Mouse (Mus musculus) ES-E14 (cell line): ENCODE measurements around the gene Slc35d1. TPM values are rescaled to one million over a fixed set of nuclear protein-coding genes. Genes with fewer than 3 reads are reported as not detected.

Experiments used
- DNase-seq: peaks from one replicate; pipeline ENCODE4 v3.0.0-alpha.2; 2013; ENCODE audit warnings: low read depth, low spot score
- H3K27ac ChIP-seq: 2 replicates; pipeline ENCODE4 v1.5.1; 2012; ENCODE audit warnings: low read depth, mild to moderate bottlenecking, low read length, moderate library complexity, mixed read lengths; ENCODE audit not compliant: poor library complexity, insufficient read depth, severe bottlenecking
- H3K36me3 ChIP-seq: 2 replicates; pipeline ENCODE4 v1.6.1; 2012; ENCODE audit warnings: mild to moderate bottlenecking, low read length, moderate library complexity, mixed read lengths; ENCODE audit not compliant: control insufficient read depth, poor library complexity, insufficient read depth, severe bottlenecking
- H3K4me1 ChIP-seq, 2 experiments: fragments of 150-350 bp in 1 of 2; sonication (generic) in 1 of 2; 2 replicates each; pipeline ENCODE4 v1.6.1; 2012; ENCODE audit warnings: low read length in 2 of 2, mild to moderate bottlenecking in 1 of 2, mixed read lengths in 1 of 2; ENCODE audit not compliant: control insufficient read depth in 2 of 2, insufficient read depth in 2 of 2, poor library complexity in 1 of 2
- H3K4me3 ChIP-seq, 2 experiments: fragments of 150-350 bp in 1 of 2; sonication (generic) in 1 of 2; 2 replicates each; pipeline ENCODE4 v1.5.1; 2012; ENCODE audit warnings: low read length in 2 of 2, low read depth in 1 of 2, mild to moderate bottlenecking in 1 of 2, mixed read lengths in 1 of 2; ENCODE audit not compliant: insufficient read depth in 1 of 2, poor library complexity in 1 of 2, severe bottlenecking in 1 of 2
- H3K9ac ChIP-seq: 2 replicates; pipeline ENCODE4 v1.6.1; 2012; ENCODE audit warnings: low read depth, mild to moderate bottlenecking, low read length, mixed read lengths; ENCODE audit not compliant: poor library complexity, insufficient read depth, severe bottlenecking
- H3K9me3 ChIP-seq: fragments of 150-350 bp; sonication (generic); 2 replicates; pipeline ENCODE4 v1.6.1; 2012; ENCODE audit warnings: low read depth, mild to moderate bottlenecking, low read length; ENCODE audit not compliant: control insufficient read depth, insufficient read depth
- CHD2 ChIP-seq: IDR thresholded peaks from 2 replicates; pipeline ENCODE4 v1.6.1; 2014; ENCODE audit warnings: mild to moderate bottlenecking, low read depth, low read length, inconsistent platforms
- HCFC1 ChIP-seq: IDR thresholded peaks from 2 replicates; pipeline ENCODE4 v1.6.1; 2012; ENCODE audit warnings: low read length, inconsistent platforms, borderline replicate concordance; ENCODE audit not compliant: insufficient read depth
- MAFK ChIP-seq: IDR thresholded peaks from 2 replicates; pipeline ENCODE4 v1.6.1; 2014; ENCODE audit warnings: mild to moderate bottlenecking, low read depth, low read length, inconsistent platforms; ENCODE audit not compliant: insufficient read depth
- ZC3H11A ChIP-seq: IDR thresholded peaks from 2 replicates; pipeline ENCODE4 v1.6.1; 2012; ENCODE audit warnings: low read depth, mild to moderate bottlenecking, inconsistent platforms, low read length, borderline replicate concordance
- ZNF384 ChIP-seq: IDR thresholded peaks from 2 replicates; pipeline ENCODE4 v1.6.1; 2012; ENCODE audit warnings: low read depth, low read length, inconsistent platforms
- in situ Hi-C, 2 experiments: fragments of 600-800 bp; cut with MboI; formaldehyde crosslinking; loops; one replicate each; pipeline ENCODE4 v1.15.1; 2025; ENCODE audit warnings: low sequenced_read_pairs in 2 of 2, inconsistent platforms in 1 of 2; ENCODE audit not compliant: unreplicated experiment in 2 of 2
- total RNA-seq: library from RNA; depleted of rRNA; stranded (reverse); fragments of 300-350 nt; gene quantifications from 2 replicates; pipeline ENCODE4 v1.2.3, GENCODE M21; 2012; rRNA removed

Slc35d1 gene
- 13.0 TPM in 2 replicates for total RNA-seq

- no peaks in the 10 kb centered on the region for H3K9me3 ChIP-seq
- TF ChIP-seq HCFC1 (no peak), ZNF384 (no peak), MAFK (no peak), ZC3H11A (no peak), CHD2 (no peak)
- H3K36me3 ChIP-seq, result no peaks in the 10 kb centered on the region
- in situ Hi-C loops, result no loop called here
- H3K4me3 ChIP-seq, result peak within 1 kb of the TSS; percentile 88 to 91
- H3K4me1 ChIP-seq, result peaks cover 2 to 3% of the 10 kb centered on the region in 2 experiments; a peak in 1 of 4 replicates
- peak within 1 kb of the TSS; percentile 89 for H3K9ac ChIP-seq
- H3K27ac ChIP-seq, result peak within 1 kb of the TSS; percentile 34; the same call in 1 of the 2 replicates
- DNase-seq, result no peak
Observed at GRCm38 (mm10) chr4:103214925-103215820, at the start of gene Slc35d1. Slc35d1 (minus strand) TSS chr4:103215164.

DNA sequence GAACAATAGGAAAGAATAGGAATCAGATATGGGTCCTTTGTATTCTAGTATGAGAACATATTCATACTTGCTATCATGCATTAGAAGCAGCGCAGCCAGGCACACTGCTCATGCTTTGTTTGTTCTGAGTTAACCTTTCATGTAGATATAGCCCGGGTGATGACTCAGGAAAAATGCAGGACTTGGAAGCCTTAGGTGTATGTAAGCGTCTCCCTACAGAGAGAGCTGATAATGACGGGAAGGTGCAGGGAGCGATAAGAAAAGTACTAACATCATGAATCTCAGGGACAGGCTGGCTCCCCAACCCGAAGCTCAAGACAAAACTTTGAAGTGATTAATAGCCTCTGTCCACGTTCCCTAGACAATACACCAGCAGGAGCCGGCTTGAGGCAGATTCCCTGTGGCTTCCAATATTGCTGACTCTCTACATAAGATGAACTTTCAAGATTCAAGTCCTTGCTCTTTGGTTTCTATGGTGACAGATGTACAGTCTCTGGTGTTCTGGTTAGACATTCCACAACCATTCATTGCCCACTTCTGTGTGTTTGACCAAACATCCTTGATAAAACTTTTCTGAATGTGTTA lies 48.9 kb upstream of the Slc35d1 start:
- in situ Hi-C loops, result no loop called here
- no peaks in the 10 kb centered on the region for H3K4me1 ChIP-seq
- H3K9me3 ChIP-seq, result no peaks in the 10 kb centered on the region
- no peak overlapping the region for H3K27ac ChIP-seq
- H3K9ac ChIP-seq, result no peak overlapping the region
- no peaks in the 10 kb centered on the region for H3K36me3 ChIP-seq
- H3K4me3 ChIP-seq, result no peak overlapping the region
- TF ChIP-seq ZC3H11A (no peak), ZNF384 (no peak), CHD2 (no peak), HCFC1 (no peak), MAFK (no peak)
- no peak for DNase-seq

DNA sequence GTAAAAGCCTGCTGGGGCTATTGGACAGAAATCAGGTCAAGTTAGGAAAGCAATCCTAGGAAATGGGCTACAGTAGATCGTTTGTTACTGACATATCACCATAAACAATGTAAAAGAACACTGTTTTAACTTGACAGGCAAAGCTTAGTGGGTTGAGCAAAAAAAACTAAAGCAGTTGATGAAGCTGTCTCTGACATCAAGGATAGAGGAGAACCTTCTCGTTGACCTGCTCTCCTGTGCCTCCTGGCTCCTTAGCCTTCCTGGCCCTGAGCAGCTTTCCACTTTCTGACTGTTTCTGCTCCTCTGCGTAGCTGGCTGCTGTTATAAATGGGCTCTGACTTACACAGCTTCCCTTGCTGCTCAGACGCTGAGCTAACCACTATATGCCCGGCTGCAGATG lies 48.4 kb upstream of the Slc35d1 start:
- in situ Hi-C loops, result no loop called here
- H3K27ac ChIP-seq, result no peak overlapping the region

DNA sequence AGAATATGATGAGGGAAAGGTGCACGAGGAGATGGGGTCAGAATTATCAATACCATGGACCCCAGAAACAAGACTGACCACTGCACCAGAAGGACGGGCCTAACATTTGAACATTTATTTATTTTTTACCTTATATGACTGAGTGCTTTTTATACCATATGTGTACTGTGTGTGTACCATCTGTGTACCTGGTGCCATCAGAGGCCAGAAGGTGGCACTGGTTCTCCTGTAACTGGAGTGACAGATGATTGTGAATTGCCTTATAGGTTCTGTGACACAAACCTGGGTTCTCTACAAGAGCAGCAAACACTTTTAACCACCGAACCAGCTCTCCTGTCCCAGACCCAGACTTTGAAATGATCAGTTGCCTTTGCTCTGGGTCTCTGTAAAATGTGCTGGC lies 43.9 kb upstream of the Slc35d1 start:
- Histone ChIP-seq H3K9ac (no peak overlapping the region), H3K4me3 (no peak overlapping the region), H3K9me3 (no peaks in the 10 kb centered on the region), H3K4me1 (no peaks in the 10 kb centered on the region), H3K27ac (no peak overlapping the region), H3K36me3 (no peaks in the 10 kb centered on the region)
- no peak for TF ChIP-seq HCFC1
- TF ChIP-seq MAFK, result no peak
- no peak for TF ChIP-seq ZNF384
- TF ChIP-seq CHD2, result no peak
- TF ChIP-seq ZC3H11A, result no peak
- no peak for DNase-seq
- in situ Hi-C loops, result no loop called here

More for the DNA sequence above, 48.4 kb upstream of the Slc35d1 start:
- Histone ChIP-seq H3K4me1 (no peaks in the 10 kb centered on the region), H3K9me3 (no peaks in the 10 kb centered on the region), H3K36me3 (no peaks in the 10 kb centered on the region), H3K4me3 (no peak overlapping the region), H3K9ac (no peak overlapping the region)
- DNase-seq, result no peak
- no peak for TF ChIP-seq HCFC1
- no peak for TF ChIP-seq ZC3H11A
- TF ChIP-seq ZNF384, result no peak
- no peak for TF ChIP-seq CHD2
- TF ChIP-seq MAFK, result no peak
